Mouse (Mus musculus): ENCODE data around the gene Gpbp1. TPM values are rescaled to one million over a fixed set of nuclear protein-coding genes. Genes with fewer than 3 reads are reported as not detected.
A peak's percentile ranks its signal among the peaks of the same experiment; 100 is the strongest.

Gene Gpbp1
- total and polyA plus RNA-seq, 3 experiments, result 58.2 to 648 (median 76.3) TPM

DNA sequence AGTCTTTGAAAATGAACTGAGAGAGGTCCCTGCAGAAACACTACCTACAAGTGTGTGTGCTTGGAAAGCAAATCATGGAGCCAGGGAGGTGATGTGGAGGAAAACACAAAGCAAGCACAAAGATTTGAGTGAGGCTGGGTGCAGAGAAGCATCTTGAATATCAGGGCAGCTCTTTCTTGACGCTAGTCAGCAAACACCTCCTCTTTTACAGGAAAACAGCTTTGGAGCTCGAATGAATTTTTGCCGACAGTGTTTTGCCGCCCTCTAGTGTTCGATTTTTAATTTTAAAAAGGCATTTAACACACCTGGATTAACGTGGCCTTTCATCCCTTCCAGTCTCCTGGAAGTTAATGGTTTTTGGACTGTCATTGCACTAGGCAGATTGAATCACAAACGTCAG is 79.1 kb downstream of the Gpbp1 start:
- H3K27me3 ChIP-seq (ENCODE audit: control insufficient read depth in 1 of 2, insufficient read depth in 2 of 2, low read length in 2 of 2), result no peaks in the 10 kb centered on the region
- peak; percentile 64 for DNase-seq (ENCODE audit: low read depth, low spot score)
- H3K36me3 ChIP-seq (ENCODE audit: control insufficient read depth in 1 of 2, insufficient read depth in 2 of 2, low read length in 2 of 2), result no peaks in the 10 kb centered on the region
- H3K79me2 ChIP-seq (ENCODE audit: control insufficient read depth, insufficient read depth, low read length, poor library complexity), result no peaks in the 10 kb centered on the region
- H3K4me3 ChIP-seq (ENCODE audit: control insufficient read depth in 1 of 2, insufficient read depth in 1 of 2, low read depth in 2 of 2, low read length in 2 of 2), result no peak overlapping the region
- H3K4me1 ChIP-seq (ENCODE audit: control insufficient read depth in 1 of 2, insufficient read depth in 2 of 2, low read length in 2 of 2), result 0 out of 4 replicates have a peak, but pooled peaks cover 0 to 3% of the 10 kb centered on the region in 2 experiments
- H3K27ac ChIP-seq (ENCODE audit: control insufficient read depth, low read depth, low read length), result no peak overlapping the region
- no peaks in the 10 kb centered on the region for H3K9me3 ChIP-seq (replicated peaks; ENCODE audit: insufficient read depth, low read length)
- TF ChIP-seq SMC3 (IDR thresholded peaks at IDR 0.05; ENCODE audit: low read depth, low read length) (peak; percentile 80), MYC (IDR thresholded peaks at IDR 0.05; ENCODE audit: low read depth, low read length) (no peak), ZC3H11A (IDR thresholded peaks at IDR 0.05; ENCODE audit: low read depth, low read length) (peak; percentile 78), RAD21 (IDR thresholded peaks at IDR 0.05; ENCODE audit: low read depth, low read length) (peak; percentile 87), UBTF (IDR thresholded peaks at IDR 0.05; ENCODE audit: borderline replicate concordance, insufficient read depth, low read depth, low read length) (no peak), CTCF (IDR thresholded peaks at IDR 0.05 in 2 of 3, conservative IDR thresholded peaks at IDR 0.05 in 1 of 3; ENCODE audit: control insufficient read depth in 1 of 3, insufficient read depth in 1 of 3, low read depth in 2 of 3, low read length in 3 of 3, poor library complexity in 1 of 3, severe bottlenecking in 1 of 3) (peak; percentile 19 to 82 (median 75); a peak in 4 of 6 replicates), MAFK (IDR thresholded peaks at IDR 0.05; ENCODE audit: borderline replicate concordance, low read depth, low read length) (no peak), E2F4 (IDR thresholded peaks at IDR 0.05; ENCODE audit: borderline replicate concordance, low read depth, low read length) (no peak)
- H3K9ac ChIP-seq (ENCODE audit: control insufficient read depth, low read depth, low read length, poor library complexity, severe bottlenecking), result no peak overlapping the region

DNA sequence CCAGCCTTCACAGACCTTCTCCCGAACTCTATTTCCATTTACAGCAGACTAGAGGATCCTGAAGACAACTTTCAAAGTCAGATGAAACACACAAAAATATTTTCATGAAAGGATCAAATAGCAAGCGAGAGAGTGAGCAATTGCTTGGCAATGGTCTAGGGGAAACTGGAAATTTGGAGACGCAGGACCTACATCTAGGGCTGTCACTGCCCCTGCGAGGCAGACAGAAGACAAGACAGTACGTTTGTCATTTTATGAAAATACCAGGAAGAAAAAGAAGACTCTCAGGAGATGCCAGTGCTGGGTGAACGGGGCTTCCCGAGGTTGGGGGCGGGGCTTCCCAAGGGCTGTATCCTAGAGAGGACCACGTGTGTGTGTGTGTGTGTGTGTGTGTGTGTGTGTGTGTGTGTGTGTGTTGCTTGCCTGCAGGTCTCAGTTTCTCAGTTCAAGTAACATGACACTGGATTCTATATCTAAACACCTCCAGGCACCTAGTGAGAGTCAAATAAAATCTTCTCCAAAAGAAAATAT is 83.0 kb downstream of the Gpbp1 start:
- Histone ChIP-seq H3K36me3 (ENCODE audit: control insufficient read depth in 1 of 2, insufficient read depth in 2 of 2, low read length in 2 of 2) (no peaks in the 10 kb centered on the region), H3K9me3 (replicated peaks; ENCODE audit: insufficient read depth, low read length) (no peaks in the 10 kb centered on the region), H3K27ac (ENCODE audit: control insufficient read depth, low read depth, low read length) (no peak overlapping the region), H3K4me1 (ENCODE audit: control insufficient read depth in 1 of 2, insufficient read depth in 2 of 2, low read length in 2 of 2) (0 out of 4 replicates have a peak, but pooled peaks cover 0 to 3% of the 10 kb centered on the region in 2 experiments), H3K27me3 (ENCODE audit: control insufficient read depth in 1 of 2, insufficient read depth in 2 of 2, low read length in 2 of 2) (no peaks in the 10 kb centered on the region), H3K9ac (ENCODE audit: control insufficient read depth, low read depth, low read length, poor library complexity, severe bottlenecking) (no peak overlapping the region), H3K4me3 (ENCODE audit: control insufficient read depth in 1 of 2, insufficient read depth in 1 of 2, low read depth in 2 of 2, low read length in 2 of 2) (no peak overlapping the region), H3K79me2 (ENCODE audit: control insufficient read depth, insufficient read depth, low read length, poor library complexity) (no peaks in the 10 kb centered on the region)
- no peak for DNase-seq (ENCODE audit: low read depth, low spot score)
- TF ChIP-seq CHD1 (IDR thresholded peaks at IDR 0.05; ENCODE audit: low read depth, low read length) (no peak), SIN3A (IDR thresholded peaks at IDR 0.05; ENCODE audit: low read length) (no peak), MEF2A (IDR thresholded peaks at IDR 0.05; ENCODE audit: extremely low read depth, insufficient replicate concordance, low read depth, low read length, poor library complexity, severe bottlenecking) (no peak), USF2 (IDR thresholded peaks at IDR 0.05; ENCODE audit: borderline replicate concordance in 1 of 2, insufficient read depth in 1 of 2, low read depth in 1 of 2, low read length in 2 of 2) (no peak), ELF1 (IDR thresholded peaks at IDR 0.05; ENCODE audit: low read depth, low read length) (no peak), CHD2 (IDR thresholded peaks at IDR 0.05; ENCODE audit: low read length) (no peak), NRF1 (IDR thresholded peaks at IDR 0.05; ENCODE audit: insufficient read depth, low read depth, low read length, poor library complexity, severe bottlenecking) (no peak), TBP (IDR thresholded peaks at IDR 0.05; ENCODE audit: low read depth, low read length) (no peak), SMC3 (IDR thresholded peaks at IDR 0.05; ENCODE audit: low read depth, low read length) (no peak), ZNF384 (IDR thresholded peaks at IDR 0.05; ENCODE audit: low read depth, low read length) (no peak), GATA1 (IDR thresholded peaks at IDR 0.05; ENCODE audit: low read depth, low read length) (no peak), MAX (IDR thresholded peaks at IDR 0.05; ENCODE audit: low read length) (no peak), GABPA (IDR thresholded peaks at IDR 0.05; ENCODE audit: low read depth, low read length) (no peak), ETS1 (IDR thresholded peaks at IDR 0.05; ENCODE audit: low read depth, low read length) (no peak), CTCF (IDR thresholded peaks at IDR 0.05 in 2 of 3, conservative IDR thresholded peaks at IDR 0.05 in 1 of 3; ENCODE audit: control insufficient read depth in 1 of 3, insufficient read depth in 1 of 3, low read depth in 2 of 3, low read length in 3 of 3, poor library complexity in 1 of 3, severe bottlenecking in 1 of 3) (no peak), HCFC1 (IDR thresholded peaks at IDR 0.05; ENCODE audit: low read depth, low read length) (no peak)
